Mouse (Mus musculus): ENCODE results near the gene Gm11168. TPM values are rescaled to one million over a fixed set of nuclear protein-coding genes. Genes with fewer than 3 reads are reported as not detected.
"Not testable (repeated sequence)": the region's sequence is repeated elsewhere in the genome, so short reads cannot be mapped to it uniquely, and the experiment has no call there.

Gene Gm11168
- polyA plus RNA-seq, 1 experiment: not detected

- not testable (repeated sequence) for H3K4me1 ChIP-seq (ENCODE audit: control insufficient read depth, insufficient read depth, low read length); DNase-seq; H3K4me3 ChIP-seq (replicated peaks; ENCODE audit: extremely low read depth, low read depth, low read length)
- WGBS: 64% methylated on average over 4 of the region's 4 CpGs
Observed at GRCm38 (mm10) chr9:3038161-3038560, 35.0 kb downstream of the Gm11168 start.

Other genes starting within 250 kb of the Gm11168 start
- gene Gm10722, start 2.4 kb upstream of the Gm11168 start, polyA plus RNA-seq (2012; rRNA removed): not detected in 2 replicates
- gene Gm10721, start 9.8 kb downstream of the Gm11168 start, polyA plus RNA-seq (2012; rRNA removed): not detected in 2 replicates
- not detected in 2 replicates for gene Gm10720, start 12.3 kb downstream of the Gm11168 start, polyA plus RNA-seq (2012; rRNA removed)
- gene Gm10719, start 14.1 kb downstream of the Gm11168 start, polyA plus RNA-seq (2012; rRNA removed): not detected in 2 replicates
- gene Gm10718, start 20.2 kb downstream of the Gm11168 start, polyA plus RNA-seq (2012; rRNA removed): not detected in 2 replicates
- gene Gm10717, start 22.1 kb downstream of the Gm11168 start, polyA plus RNA-seq (2012; rRNA removed): not detected in 2 replicates
- not detected in 2 replicates for gene Gm17535, start 31.3 kb downstream of the Gm11168 start, polyA plus RNA-seq (2012; rRNA removed)
- gene Gm10715, start 33.5 kb downstream of the Gm11168 start, polyA plus RNA-seq (2012; rRNA removed): not detected in 2 replicates

Data from lung, adult 2 months (tissue).